Mouse (Mus musculus): ENCODE measurements around the gene Tnrc6b. TPM values are rescaled to one million over a fixed set of nuclear protein-coding genes. Genes with fewer than 3 reads are reported as not detected.
A peak's percentile ranks its signal among the peaks of the same experiment; 100 is the strongest.

Tnrc6b gene
- polyA plus RNA-seq, 1 experiment from 2014 or later: 35.6 TPM

Small RNAs within 50 kb of the gene (microRNA-seq; reads per million reads assigned to microRNA genes)
- gene Mir5113: 9.8 reads per million, percentile 28 among the genes with 10 or more reads in this experiment

Other genes starting within 250 kb of the Tnrc6b start
- gene Enthd1, start 146.2 kb upstream of the Tnrc6b start, polyA plus RNA-seq (2015; fragmentation: Nextera tagmentation; extraction: Ambion mirVana): not detected in 2 replicates
- 1.1 and 1.2 TPM in 2 replicates for gene Grap2, start 138.7 kb upstream of the Tnrc6b start, polyA plus RNA-seq (2015; fragmentation: Nextera tagmentation; extraction: Ambion mirVana)
- 3.6 and 4.0 TPM in 2 replicates for gene Fam83f, start 39.5 kb upstream of the Tnrc6b start, polyA plus RNA-seq (2015; fragmentation: Nextera tagmentation; extraction: Ambion mirVana)
- gene Adsl, start 237.2 kb downstream of the Tnrc6b start, polyA plus RNA-seq (2015; fragmentation: Nextera tagmentation; extraction: Ambion mirVana): 153 and 177 TPM in 2 replicates